Mouse (Mus musculus): Measurements from ENCODE around the gene C8b. TPM values are rescaled to one million over a fixed set of nuclear protein-coding genes. Genes with fewer than 3 reads are reported as not detected.

The C8b gene
- total RNA-seq (2021): not detected

DNA sequence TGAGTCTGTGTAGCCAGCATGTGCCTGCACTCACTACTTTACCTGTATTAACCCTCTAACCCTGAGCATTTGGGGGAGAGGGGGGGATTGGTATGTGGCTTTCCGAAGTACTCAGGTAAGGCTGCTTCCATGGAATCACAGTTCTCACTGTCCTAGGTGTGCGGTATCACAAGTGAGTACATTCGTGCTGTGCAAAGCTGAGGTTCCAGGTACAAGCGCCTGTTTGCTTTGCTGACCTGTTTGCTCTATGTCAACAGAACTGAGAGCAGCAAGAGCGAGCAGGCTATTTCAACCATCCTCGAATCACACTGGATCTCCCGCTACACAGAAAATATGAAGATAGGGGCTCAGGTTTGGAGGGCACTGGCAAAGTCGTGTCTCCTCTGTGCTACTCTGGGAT is at the start of gene C8b:
TSS of gene C8b (plus strand) at position 253 of the 400 bp plus-strand sequence.
- intact Hi-C loops (cut with DNase I): no loop called here
- DNase-seq: no peak

DNA sequence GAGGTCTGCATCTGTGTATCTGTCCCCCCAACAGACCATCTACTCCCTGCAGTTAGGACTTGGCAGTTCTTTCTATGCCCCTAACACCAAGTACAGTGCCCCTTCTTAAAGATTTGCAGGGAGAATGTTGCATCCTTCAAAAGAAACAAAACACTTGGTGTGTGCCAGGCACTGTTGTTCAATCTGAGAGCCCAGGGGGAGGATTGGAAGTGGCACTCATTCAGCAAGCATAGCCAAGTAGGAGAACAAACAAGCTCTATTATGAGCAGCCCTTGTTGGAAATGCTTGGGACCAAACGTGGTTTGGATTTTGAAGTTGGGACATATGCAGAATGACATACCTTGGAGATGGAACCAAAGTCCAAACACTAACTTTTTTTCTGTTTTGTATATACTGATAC is 49.6 kb upstream of the C8b start:
- intact Hi-C loops (cut with DNase I): no loop called here
- no peak for DNase-seq

DNA sequence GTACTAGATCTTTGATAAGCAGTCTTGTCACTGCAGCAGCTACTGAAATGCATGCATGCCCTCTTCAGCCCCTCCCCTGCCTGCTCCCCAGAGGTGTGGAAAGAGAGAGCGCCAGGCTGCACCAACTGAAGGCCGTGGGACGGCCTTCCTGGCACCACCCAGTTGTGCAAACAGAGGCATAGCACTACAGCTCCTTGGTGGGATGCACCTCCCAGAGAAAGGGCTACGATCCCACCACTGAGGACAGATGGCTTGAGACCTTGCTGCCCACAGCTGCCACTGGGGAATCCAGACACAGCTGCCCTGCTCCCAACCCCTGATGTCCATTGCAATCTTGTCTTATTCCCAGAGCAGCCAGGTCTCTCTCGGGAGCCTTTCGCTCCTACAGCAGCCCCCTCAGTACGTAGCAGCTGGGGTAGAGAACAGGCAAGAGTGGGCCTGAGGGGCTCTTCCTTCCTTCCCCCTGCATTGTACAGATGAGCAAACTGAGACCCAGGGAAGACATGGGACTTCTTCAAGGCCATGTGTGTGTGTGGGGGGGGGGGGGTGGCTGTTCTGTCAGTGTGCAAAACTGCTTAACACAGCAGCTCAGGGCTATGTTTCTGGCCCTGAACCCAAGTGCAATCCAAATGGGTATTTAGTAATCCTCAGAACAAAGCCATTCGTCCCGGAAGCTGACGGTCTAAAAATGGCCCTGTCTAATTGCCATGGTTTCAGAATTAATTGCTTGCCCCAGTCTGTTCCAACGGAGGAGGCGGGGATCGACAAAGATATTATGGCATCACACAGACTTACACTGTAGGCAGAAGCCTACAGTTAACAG is 46.9 kb upstream of the C8b start:
- DNase-seq: no peak
- intact Hi-C loops (cut with DNase I): no loop called here

DNA sequence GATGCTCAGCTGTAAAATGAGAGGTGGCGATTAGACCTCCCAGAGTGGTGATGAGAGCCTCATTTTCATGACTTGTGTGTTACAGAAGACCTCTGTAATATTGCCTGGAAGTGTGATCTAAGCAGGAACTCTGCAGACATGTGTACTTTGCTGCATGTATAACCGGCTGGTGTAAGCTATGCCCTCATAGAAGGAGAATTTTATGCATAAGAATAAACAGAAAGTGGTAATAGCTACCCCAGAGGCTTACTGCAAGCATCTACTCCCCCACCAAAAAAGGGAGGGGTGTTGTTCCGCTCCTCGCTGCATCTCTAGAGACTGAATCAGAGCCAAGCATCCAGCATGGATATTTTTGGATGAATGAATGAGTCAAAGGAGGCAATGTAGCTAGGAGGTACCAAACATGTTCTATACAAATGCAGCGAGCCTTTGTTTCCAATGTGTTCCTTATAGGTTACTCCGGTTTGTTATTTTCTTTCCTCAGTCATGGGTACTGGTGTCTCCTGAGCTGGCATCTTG is 42.5 kb upstream of the C8b start:
- intact Hi-C loops (cut with DNase I): no loop called here
- DNase-seq: no peak

DNA sequence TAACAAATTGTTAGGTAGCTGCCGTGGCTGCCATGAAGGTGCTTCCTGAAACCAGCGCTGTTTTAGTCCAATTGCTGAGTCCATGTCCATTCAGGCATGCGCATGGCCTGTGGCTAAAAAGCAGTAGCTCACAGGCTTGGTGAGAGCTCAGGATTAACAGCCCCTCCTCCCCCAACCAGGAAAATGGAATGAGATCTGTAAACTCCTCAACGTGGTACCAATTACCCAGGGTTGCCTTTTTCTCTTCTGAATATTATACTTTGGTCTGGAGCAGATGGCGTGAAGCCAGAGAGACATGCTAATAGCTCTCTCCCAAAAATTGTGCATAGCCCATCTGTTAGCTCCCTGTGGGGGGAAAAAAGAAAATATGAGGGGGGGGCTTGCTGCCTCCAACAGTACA is 41.9 kb upstream of the C8b start:
- intact Hi-C loops (cut with DNase I): no loop called here
- DNase-seq: no peak

DNA sequence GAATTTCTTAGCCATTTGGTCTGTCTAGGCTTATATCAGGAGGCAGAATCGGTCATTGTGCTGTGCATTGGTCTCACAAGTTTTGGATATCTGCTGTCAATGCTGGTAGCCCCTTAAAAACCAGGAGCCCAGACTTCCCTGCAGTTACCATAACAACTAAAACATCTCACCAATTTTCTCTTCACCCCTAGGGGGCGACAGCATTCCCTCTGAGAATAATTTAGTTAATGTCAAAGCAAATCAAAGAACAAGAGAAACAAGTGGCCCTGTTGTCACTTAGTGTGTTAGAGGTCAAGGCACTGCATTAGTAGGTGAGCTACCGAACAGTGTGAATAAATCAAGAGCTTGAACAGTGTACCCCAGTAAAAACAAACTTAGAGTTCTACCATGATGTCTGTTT is 40.4 kb upstream of the C8b start:
- DNase-seq: no peak
- intact Hi-C loops (cut with DNase I): no loop called here

DNA sequence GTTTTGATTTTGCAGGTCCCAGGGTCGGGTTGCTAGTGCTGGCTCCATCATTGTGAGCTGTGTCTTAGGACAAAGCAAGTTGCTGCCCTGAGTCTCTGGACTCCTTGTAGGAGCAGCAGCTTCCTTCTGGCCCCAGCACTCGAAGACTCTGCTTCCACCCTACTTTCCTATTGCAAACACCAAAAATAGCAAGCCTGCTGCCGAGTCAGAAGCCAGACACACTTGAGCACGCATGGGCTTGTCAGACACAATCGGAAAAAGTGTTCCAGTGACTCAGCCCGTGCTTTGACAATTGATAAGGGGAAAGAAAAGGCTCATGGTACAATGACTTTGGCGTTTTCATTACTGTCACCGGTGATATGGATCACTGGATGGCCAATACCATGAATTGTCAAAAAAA is 36.9 kb upstream of the C8b start:
- peak in 1 of 2 experiments; percentile 2 for DNase-seq

DNA sequence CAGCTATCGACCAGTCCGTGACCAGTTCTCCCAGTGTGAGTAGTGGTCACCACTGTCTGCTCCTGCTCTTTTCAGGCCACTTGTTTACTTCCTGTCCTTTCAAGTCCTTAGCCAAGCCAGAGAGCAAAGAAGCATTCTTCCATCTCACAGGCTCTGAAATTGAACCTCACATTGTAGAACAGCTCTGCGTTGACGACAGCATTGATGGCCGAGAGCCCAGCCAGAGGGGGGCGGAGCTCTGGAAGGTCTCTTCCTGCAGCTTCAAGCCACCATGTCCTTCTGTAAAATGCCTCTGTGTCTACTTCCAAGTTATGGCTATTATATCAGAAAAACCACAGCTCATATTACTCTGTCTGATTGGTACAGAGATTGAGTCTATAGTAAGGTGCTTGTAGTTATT is 19.6 kb upstream of the C8b start:
- intact Hi-C loops (cut with DNase I): no loop called here
- no peak for DNase-seq

More for the DNA sequence above, 36.9 kb upstream of the C8b start:
- intact Hi-C loops (cut with DNase I): no loop called here

DNA sequence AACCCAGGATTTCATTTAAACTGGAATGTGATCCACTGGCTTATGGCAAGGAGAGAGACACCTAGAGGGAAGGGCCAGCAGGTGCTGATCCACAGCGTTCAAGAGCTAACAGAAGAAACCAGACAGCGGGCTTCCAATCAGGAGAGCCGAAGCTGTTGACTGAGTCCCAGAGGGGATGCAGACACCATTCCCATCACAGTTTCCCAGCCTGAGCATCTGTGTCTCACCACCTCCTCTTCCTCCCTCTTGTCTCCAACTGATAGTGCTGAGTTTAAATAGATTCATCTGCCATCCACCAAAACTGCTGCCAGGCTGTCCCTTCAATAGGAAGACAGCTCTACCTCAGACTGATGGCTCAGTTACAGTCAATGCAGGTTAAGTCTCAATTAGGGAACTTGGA is 12.0 kb upstream of the C8b start:
- intact Hi-C loops (cut with DNase I): no loop called here
- no peak for DNase-seq

DNA sequence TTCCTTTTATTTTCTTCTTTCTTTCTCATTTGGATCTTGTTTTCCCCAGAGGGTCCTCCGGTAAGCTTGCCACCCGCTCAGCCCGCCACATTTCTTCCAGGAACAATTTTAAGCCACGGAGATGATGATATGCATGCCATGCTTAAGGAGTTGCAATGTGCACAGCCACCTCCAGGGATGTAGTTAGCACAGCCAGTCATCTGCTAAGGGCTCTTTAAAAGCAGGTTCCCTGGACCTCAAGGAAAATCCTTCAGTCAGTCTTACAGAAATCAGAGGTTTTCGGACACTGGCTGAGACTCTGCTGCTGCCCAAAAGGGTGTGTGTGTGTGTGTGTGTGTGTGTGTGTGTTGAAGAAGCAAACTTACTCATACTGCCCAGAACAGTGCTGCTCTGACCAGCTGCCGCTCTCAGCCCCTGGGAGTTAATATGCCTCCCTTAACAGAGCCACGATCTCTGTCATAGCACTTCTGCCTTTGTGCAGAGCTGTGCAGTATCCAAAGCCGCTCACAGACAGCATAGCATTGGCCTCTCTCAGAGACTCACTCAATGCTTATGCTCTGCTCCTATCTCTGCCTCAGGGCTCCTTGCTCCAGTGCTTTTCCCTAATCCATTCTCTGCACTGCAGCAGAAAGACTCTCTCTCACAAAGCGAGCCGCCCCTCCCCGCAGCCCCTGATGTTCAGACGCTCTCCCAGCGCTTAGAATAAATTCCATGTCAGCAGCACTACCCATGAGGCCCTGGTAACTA is 5.1 kb upstream of the C8b start:
- intact Hi-C loops (cut with DNase I): no loop called here
- DNase-seq: no peak

DNA sequence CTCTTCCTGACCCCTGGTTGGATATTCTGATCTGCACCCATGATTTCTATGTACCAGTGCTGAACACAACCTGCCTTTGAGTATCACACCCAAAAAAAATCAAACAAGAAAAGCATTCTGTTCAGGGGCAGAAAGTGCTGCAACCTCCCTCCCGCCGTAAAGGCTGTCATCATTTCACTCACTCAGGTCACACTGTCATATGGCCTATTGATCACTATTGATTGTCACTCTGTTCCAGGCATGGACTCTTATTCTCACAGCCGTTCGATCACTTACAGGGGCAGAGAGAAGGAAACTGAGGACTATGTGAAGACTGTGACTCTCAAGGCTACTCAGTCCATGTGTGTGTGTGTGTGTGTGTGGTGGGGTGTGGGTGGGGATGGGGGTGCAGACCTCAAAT is 2.1 kb downstream of the C8b start:
- intact Hi-C loops (cut with DNase I): no loop called here
- DNase-seq: no peak

DNA sequence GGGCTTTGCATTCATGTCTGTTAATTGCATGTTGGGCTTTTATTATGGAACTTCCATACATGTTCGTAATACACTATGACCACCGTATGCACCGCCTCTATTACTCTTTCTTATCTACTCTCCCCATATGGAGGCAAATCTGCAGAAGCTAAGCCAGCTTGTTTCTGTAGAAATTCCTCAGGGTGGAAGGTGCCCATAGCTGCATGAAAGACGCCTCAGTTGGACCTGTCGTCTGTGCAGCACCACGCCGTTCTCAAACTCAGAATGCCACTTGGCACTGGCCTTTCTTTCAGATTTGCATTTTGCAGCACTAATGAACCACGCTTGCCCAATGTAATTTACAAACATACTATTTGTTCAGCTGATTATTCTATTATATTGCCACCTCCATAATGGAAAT is 3.5 kb downstream of the C8b start:
- no peak for DNase-seq
- intact Hi-C loops (cut with DNase I): no loop called here

DNA sequence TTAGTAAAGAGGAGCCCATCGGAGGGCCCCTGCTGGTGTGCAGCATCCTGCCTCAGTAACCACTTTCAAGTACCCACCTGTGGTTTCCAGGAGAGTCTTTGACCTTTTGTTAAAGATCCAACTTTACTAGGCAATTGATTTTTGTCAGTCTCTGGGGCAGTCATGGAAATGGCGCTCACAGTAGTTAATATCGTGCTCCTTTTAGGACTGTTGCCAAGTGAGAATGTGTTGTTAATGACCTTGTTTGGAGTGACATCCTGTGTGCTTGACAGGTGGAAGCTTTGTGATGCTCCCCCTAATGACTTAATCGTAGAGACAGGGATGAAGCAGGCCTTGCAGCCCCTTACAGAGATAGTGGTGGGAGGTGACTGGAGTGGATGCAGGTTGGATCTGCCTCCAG is 4.2 kb downstream of the C8b start:
- DNase-seq: no peak
- intact Hi-C loops (cut with DNase I): no loop called here

DNA sequence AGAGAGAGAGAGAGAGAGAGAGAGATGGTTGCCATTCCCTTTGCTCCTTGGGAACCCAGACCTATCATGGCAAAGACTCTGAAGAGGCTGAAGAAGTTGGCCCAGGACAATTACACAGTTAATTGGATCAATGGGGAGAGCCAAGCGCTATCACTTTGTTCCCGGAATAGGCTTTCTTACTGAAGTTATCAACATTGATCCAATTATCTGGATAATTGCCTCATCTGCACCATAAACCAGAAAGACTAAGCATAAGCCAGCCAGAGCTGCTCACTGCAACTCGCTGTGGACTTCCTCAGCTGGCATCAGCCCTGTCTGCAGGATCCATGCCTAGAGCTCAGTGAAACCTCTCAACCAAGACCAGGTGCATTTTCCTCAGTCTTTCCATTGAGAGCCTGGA is 9.5 kb downstream of the C8b start:
- DNase-seq: no peak
- intact Hi-C loops (cut with DNase I): no loop called here

DNA sequence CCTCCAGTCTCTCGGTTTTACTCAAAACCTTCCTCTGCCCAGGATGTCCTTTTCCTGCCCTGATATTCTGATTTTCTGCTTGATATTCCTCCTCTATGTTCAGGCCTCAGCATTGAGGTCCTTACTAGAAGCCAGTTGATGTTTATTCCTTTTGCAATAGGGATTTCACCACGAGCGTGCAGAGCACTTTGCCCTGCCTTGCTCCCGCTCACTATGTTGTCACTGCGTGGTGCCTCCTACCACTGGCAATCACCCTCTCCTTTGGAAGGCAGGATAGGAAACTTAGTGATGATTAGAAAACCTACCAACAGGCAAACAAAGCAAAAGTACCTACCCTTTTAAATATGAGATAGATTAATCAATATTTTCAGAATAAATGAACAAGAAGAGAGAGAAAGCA is 13.3 kb downstream of the C8b start:
- intact Hi-C loops (cut with DNase I): no loop called here
- DNase-seq: no peak

DNA sequence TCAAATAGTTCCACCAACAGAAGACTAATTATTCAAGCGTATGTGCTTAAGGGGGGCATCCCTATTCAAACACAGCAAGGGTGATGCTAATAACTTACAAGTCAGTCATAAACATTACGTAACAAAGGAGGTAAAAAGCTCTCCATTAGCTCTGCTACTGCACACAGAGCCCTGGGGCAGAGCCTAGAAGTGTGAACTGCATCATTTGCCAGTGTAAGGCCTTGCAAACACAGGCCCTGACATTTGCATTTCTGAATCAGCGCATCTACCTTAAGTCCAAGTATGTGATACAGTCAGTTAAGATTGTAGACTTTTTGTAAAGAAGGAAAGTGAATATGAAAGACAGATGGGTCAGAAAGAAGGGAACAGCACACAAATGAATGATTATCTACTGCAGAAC is 15.3 kb downstream of the C8b start:
- no peak for DNase-seq
- intact Hi-C loops (cut with DNase I): no loop called here

DNA sequence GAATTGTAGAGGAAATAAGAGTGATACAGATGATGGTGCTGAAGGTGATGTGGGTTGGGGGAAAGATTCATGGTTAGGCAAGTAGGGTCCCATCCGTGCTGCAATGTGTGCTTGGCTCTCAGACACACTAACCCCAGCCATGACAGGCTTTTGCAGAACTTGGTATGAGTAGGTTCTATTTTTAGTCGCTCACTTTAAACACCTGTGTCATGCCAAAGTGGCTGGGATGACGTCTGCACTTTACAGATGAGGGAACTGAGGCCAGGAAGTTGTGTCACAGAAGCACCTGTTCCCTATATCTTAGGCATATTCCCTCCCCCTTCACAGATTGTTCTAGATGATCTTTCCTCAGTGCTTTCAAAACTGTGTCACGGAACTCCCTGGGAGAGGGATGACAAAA is 16.2 kb downstream of the C8b start:
- DNase-seq: no peak
- intact Hi-C loops (cut with DNase I): no loop called here

DNA sequence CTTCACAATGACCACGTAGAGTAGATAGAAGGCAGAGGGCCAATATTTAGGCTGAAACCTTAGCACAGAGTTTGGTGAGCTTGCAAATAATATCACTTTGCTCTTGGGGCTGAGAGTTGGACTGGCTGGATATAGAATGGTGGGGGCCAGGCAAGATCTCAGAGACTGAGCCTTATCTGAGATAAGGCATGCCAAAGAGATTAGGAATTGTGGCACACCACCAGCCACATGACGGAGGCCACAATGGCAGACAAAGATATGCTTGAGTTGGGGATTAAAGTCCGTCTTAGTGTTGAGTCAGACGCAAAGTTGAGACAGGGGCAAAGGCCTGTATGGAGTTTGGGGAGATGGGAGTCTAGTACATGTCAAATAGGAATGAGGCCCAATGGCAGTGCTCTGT is 26.0 kb downstream of the C8b start:
- no peak for DNase-seq
- intact Hi-C loops (cut with DNase I): no loop called here

DNA sequence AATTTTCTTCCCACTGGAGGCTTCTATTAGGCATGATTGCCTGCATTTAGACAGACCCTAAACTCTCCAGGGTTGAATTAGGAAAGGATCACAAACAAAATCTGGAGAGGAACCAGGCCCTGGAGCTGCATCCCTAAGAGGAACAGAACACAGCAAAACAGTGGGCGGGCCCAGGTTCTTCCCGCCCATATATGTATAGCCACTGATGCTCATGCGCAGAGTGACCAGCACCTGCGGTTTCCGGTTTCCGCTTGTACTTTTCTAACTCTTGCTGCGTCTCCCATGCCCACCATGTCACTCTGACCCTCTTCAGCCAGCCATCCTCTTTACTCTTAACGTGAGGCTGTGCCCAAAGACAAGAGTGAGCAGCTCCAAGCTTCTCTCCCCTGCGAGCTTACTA is 32.8 kb downstream of the C8b start:
- intact Hi-C loops (cut with DNase I): no loop called here

DNA sequence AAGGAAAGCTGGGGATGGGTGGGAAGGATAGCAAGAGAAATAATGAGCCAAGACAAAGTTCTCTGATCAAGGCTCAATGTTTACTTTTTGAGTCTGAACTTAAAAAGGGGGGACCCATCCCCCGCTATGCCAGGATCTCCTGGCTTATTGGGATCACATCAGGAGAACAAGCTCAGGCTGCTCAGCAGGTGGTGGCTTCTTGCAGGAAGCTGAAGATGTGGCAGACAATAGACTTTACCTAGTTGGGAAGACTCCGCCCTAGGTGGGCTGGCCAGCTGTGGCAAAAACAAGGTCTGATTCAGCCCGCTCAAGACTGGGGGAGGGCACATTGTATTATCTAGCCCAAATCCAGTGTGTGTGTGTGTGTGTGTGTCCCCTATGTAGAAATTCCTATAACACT is 35.5 kb downstream of the C8b start:
- no peak for DNase-seq
- intact Hi-C loops (cut with DNase I): no loop called here

More for the DNA sequence above, 32.8 kb downstream of the C8b start:
- DNase-seq: no peak

DNA sequence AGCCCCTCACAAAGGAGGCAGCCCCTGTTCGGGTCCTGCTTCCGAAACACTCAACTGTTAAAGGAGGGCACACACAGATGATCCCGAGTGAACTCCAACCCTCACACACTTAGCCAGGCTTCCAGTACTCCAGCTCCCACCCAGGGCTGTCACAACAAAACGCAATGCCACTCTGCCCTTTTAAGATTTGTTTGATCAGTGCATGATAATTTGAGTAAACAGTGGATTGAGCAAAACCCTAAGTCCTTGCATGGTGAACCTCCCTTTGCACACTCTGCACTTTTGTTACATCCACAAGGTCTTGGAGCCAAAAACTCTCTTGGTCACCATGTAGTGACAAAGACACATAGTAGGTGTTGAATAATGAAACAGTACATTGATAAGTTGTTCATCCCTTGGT is 38.0 kb downstream of the C8b start:
- intact Hi-C loops (cut with DNase I): no loop called here
- no peak for DNase-seq
